Mouse (Mus musculus): ENCODE results near the gene Cacng1. TPM values are rescaled to one million over a fixed set of nuclear protein-coding genes. Genes with fewer than 3 reads are reported as not detected.

Gene Cacng1
- polyA plus RNA-seq (2012; ENCODE audit: low replicate concordance) = not detected in 2 replicates

GRCm38 (mm10) chr11:107716332-107716938 is at the start of gene Cacng1:
Cacng1 (minus strand) TSS chr11:107716522.

Other genes with a start within 250 kb of the Cacng1 start
- gene Pitpnc1, start 245.8 kb downstream of the Cacng1 start, polyA plus RNA-seq (2012; ENCODE audit: low replicate concordance) = 7.6 and 8.5 TPM in 2 replicates
- gene Psmd12, start 237.0 kb downstream of the Cacng1 start, polyA plus RNA-seq (2012; ENCODE audit: low replicate concordance) = 15.1 and 18.3 TPM in 2 replicates
- 99.3 and 114 TPM in 2 replicates for gene Helz, start 168.6 kb downstream of the Cacng1 start, polyA plus RNA-seq (2012; ENCODE audit: low replicate concordance)
- gene Cacng4, start 78.0 kb upstream of the Cacng1 start, polyA plus RNA-seq (2012; ENCODE audit: low replicate concordance) = 0.06 TPM in 1 of 2 replicates, not detected in the other
- gene Cacng5, start 198.5 kb upstream of the Cacng1 start, polyA plus RNA-seq (2012; ENCODE audit: low replicate concordance) = not detected in 2 replicates